Mouse (Mus musculus) heart, postnatal 0 days (tissue): Measurements from ENCODE around the gene Pkp4. TPM values are rescaled to one million over a fixed set of nuclear protein-coding genes. Genes with fewer than 3 reads are reported as not detected.

Experiments
- ATAC-seq: fragments of 200-750 bp; cut with Nextera tagmentation; 2 replicates; pipeline ENCODE4 v1.8.0; 2017; ENCODE audit warnings: low read depth, moderate number of reproducible peaks, moderate library complexity; ENCODE audit not compliant: insufficient read depth
- DNase-seq: peaks from one replicate; pipeline ENCODE4 v3.0.0-alpha.2; 2016; ENCODE audit warnings: low spot score
- H3K27ac ChIP-seq: fragments of 300-500 bp; sonication (generic); 2 replicates; pipeline ENCODE4 v1.5.1; 2014; ENCODE audit warnings: low read depth, mild to moderate bottlenecking
- H3K27me3 ChIP-seq: fragments of 300-500 bp; sonication (generic); 2 replicates; pipeline ENCODE4 v1.6.1; 2014; ENCODE audit warnings: low read length, mixed read lengths; ENCODE audit not compliant: control insufficient read depth, insufficient read depth
- H3K36me3 ChIP-seq: fragments of 300-500 bp; sonication (generic); replicated peaks from 2 replicates; pipeline ENCODE4 v1.6.1; 2014; ENCODE audit warnings: low read length, mixed read lengths; ENCODE audit not compliant: control insufficient read depth, insufficient read depth
- H3K4me1 ChIP-seq: fragments of 300-500 bp; sonication (generic); 2 replicates; pipeline ENCODE4 v1.6.1; 2014; ENCODE audit warnings: antibody characterized with exemption; ENCODE audit not compliant: control insufficient read depth, insufficient read depth
- H3K4me2 ChIP-seq: fragments of 300-500 bp; sonication (generic); 2 replicates; pipeline ENCODE4 v1.6.1; 2014; ENCODE audit warnings: low read depth, mild to moderate bottlenecking, low read length, moderate library complexity
- H3K4me3 ChIP-seq: fragments of 300-500 bp; sonication (generic); 2 replicates; pipeline ENCODE4 v1.5.1; 2014; ENCODE audit warnings: low read depth, low read length
- H3K9ac ChIP-seq: fragments of 300-500 bp; sonication (generic); replicated peaks from 2 replicates; pipeline ENCODE4 v1.6.1; 2014; ENCODE audit warnings: low read depth, low read length, mixed read lengths
- H3K9me3 ChIP-seq: fragments of 300-500 bp; sonication (generic); replicated peaks from 2 replicates; pipeline ENCODE4 v1.6.1; 2016; ENCODE audit warnings: low read length; ENCODE audit not compliant: control insufficient read depth
- CTCF ChIP-seq: IDR thresholded peaks from 2 replicates; pipeline ENCODE4 v1.5.1; 2016; ENCODE audit warnings: antibody characterized with exemption, control low read depth, low read depth
- EP300 ChIP-seq: IDR thresholded peaks from 2 replicates; pipeline ENCODE4 v1.6.1; 2016; ENCODE audit warnings: antibody characterized with exemption, low read depth
- whole genome bisulfite sequencing: fragments of 180-500 bp; shearing (Covaris S2); extraction: QIAGEN DNeasy Blood & Tissue Kit; methylation state at CpG from one replicate; pipeline ENCODE4 v1.1.7; 2014; 5-methylcytosine and 5-hydroxymethylcytosine counted together
- polyA plus RNA-seq: library from polyadenylated mRNA; unstranded; fragments of >200 nt; fragmentation: Nextera tagmentation; extraction: Ambion mirVana; gene quantifications from 2 replicates; pipeline ENCODE4 v1.2.1, GENCODE M21; 2015
- total RNA-seq: library from RNA; depleted of rRNA; stranded (reverse); fragments of >200 nt; gene quantifications from 2 replicates; pipeline ENCODE4 v1.2.3, GENCODE M21; 2014; ENCODE audit warnings: low replicate concordance

Gene Pkp4
- total and polyA plus RNA-seq, 2 experiments from 2014 or later = 36.1 to 232 TPM

- no peak for ATAC-seq
- no peak overlapping the region for H3K4me2 ChIP-seq
- DNase-seq = no peak
- no peak overlapping the region for H3K9ac ChIP-seq
- TF ChIP-seq CTCF (no peak), EP300 (no peak)
- no peak overlapping the region for H3K27ac ChIP-seq
- H3K36me3 ChIP-seq = peaks cover 72% of the 10 kb centered on the region
- no peak overlapping the region for H3K4me3 ChIP-seq
- no peaks in the 10 kb centered on the region for H3K9me3 ChIP-seq
- H3K27me3 ChIP-seq = no peaks in the 10 kb centered on the region
- H3K4me1 ChIP-seq = no peaks in the 10 kb centered on the region
- 84% methylated on average over 11 of the region's 11 CpGs for WGBS
These were observed 177.9 kb downstream of the Pkp4 start for GRCm38 (mm10) chr2:59338501-59338900.

DNA sequence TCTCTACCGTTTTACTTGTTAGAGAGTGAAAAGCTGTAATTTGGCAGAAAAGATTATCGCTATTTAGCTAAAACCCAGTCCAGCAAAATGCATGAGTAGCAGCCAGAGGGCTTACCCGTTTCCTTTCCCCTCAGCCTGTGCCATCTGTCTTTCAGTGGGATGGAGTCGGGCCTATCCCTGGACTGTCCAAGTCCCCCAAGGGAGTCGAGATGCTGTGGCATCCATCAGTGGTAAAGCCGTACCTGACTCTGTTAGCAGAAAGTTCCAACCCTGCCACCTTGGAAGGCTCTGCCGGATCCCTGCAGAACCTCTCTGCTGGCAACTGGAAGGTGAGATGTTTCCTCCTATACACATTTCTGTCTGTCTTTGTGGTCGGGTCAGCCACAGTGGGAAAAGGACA lies 178.3 kb downstream of the Pkp4 start:
- DNase-seq (no peak), ATAC-seq (no peak)
- H3K4me2 ChIP-seq = no peak overlapping the region
- no peak overlapping the region for H3K9ac ChIP-seq
- no peaks in the 10 kb centered on the region for H3K4me1 ChIP-seq
- no peak overlapping the region for H3K4me3 ChIP-seq
- TF ChIP-seq CTCF (no peak), EP300 (no peak)
- no peaks in the 10 kb centered on the region for H3K9me3 ChIP-seq
- no peak overlapping the region for H3K27ac ChIP-seq
- peaks cover 73% of the 10 kb centered on the region for H3K36me3 ChIP-seq
- 90% methylated on average over 8 of the region's 8 CpGs for WGBS
- H3K27me3 ChIP-seq = no peaks in the 10 kb centered on the region

DNA sequence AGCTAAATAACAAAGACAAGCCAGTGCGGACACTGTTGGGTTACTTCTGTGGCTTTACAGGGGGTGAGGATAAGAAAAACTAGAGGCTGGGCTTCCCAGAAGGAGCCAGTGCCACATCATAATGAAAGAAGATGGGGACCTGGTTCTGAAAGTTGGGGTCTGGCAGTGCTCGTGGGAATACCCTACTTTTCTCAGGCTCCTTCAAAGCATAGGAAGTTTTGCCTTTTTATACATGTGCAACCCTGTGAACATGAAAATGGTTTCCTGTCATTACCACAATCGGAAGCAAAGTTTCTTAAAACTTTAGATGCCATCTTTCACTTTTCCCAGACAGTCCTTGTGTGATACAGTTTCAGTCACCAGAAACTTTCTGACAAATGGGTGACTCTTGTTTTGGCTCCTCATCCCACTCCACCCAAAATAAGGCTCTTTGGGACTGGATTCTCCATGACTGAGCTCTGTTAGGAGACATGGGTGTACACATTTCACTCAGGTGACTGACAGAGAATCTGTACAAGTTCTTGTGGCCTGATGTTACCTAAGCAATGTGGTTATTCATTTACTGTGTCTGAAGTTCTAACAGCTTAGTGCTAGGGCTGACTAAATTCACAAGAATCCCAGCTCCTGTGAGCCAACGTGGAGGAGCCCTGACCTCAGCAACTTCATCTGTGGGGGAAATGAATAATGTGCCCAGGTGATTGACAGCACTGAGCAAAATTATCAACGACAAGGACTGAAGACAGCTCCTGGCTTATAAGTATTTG lies 179.3 kb downstream of the Pkp4 start:
- Histone ChIP-seq H3K9me3 (no peaks in the 10 kb centered on the region), H3K27me3 (no peaks in the 10 kb centered on the region), H3K27ac (no peak overlapping the region), H3K4me1 (no peaks in the 10 kb centered on the region), H3K9ac (no peak overlapping the region), H3K4me3 (no peak overlapping the region), H3K4me2 (no peak overlapping the region), H3K36me3 (peaks cover 78% of the 10 kb centered on the region)
- DNase-seq (no peak), ATAC-seq (no peak)
- 85% methylated on average over 5 of the region's 5 CpGs for WGBS
- TF ChIP-seq EP300 = no peak

GRCm38 (mm10) chr2:59340878-59341277 lies 180.2 kb downstream of the Pkp4 start:
- Histone ChIP-seq H3K4me2 (no peak overlapping the region), H3K36me3 (peaks cover 81% of the 10 kb centered on the region), H3K4me1 (no peaks in the 10 kb centered on the region), H3K9me3 (no peaks in the 10 kb centered on the region), H3K27ac (no peak overlapping the region), H3K4me3 (no peak overlapping the region), H3K9ac (no peak overlapping the region), H3K27me3 (no peaks in the 10 kb centered on the region)
- TF ChIP-seq CTCF = no peak
- TF ChIP-seq EP300 = no peak
- ATAC-seq (no peak), DNase-seq (no peak)
- WGBS = 96% methylated on average over 1 of the region's 1 CpGs

- Histone ChIP-seq H3K4me2 (no peak overlapping the region), H3K27me3 (no peaks in the 10 kb centered on the region), H3K27ac (no peak overlapping the region), H3K4me3 (no peak overlapping the region), H3K36me3 (peaks cover 78% of the 10 kb centered on the region), H3K9ac (no peak overlapping the region), H3K4me1 (no peaks in the 10 kb centered on the region), H3K9me3 (no peaks in the 10 kb centered on the region)
- 87% methylated on average over 6 of the region's 6 CpGs for WGBS
- TF ChIP-seq EP300 = no peak
- TF ChIP-seq CTCF = no peak
- ATAC-seq (no peak), DNase-seq (no peak)
These were observed 182.1 kb downstream of the Pkp4 start for GRCm38 (mm10) chr2:59342591-59343210.

- H3K9ac ChIP-seq = no peak overlapping the region
- DNase-seq (no peak), ATAC-seq (no peak)
- no peak overlapping the region for H3K4me2 ChIP-seq
- TF ChIP-seq CTCF (no peak), EP300 (no peak)
- no peak overlapping the region for H3K27ac ChIP-seq
- no peaks in the 10 kb centered on the region for H3K4me1 ChIP-seq
- H3K36me3 ChIP-seq = peaks cover 78% of the 10 kb centered on the region
- no peaks in the 10 kb centered on the region for H3K27me3 ChIP-seq
- WGBS = 74% methylated on average over 11 of the region's 11 CpGs
- no peaks in the 10 kb centered on the region for H3K9me3 ChIP-seq
- no peak overlapping the region for H3K4me3 ChIP-seq
These were observed 183.2 kb downstream of the Pkp4 start for GRCm38 (mm10) chr2:59343834-59344233.
